Mouse (Mus musculus) MEL (cell line): Measurements from ENCODE around the gene Gm13420. TPM values are rescaled to one million over a fixed set of nuclear protein-coding genes. Genes with fewer than 3 reads are reported as not detected.

ENCODE experiments used
- DNase-seq: peaks from one replicate; pipeline ENCODE4 v3.0.0; 2011; ENCODE audit warnings: low read depth, low spot score
- H3K27ac ChIP-seq: 2 replicates; pipeline ENCODE4 v1.5.1; 2012; ENCODE audit warnings: low read depth, mild to moderate bottlenecking, control low read depth, low read length, moderate library complexity; ENCODE audit not compliant: control insufficient read depth
- H3K27me3 ChIP-seq, 2 experiments: fragments of 150-350 bp in 1 of 2; sonication (generic) in 1 of 2; 2 replicates each; pipeline ENCODE4 v1.6.1; 2012; ENCODE audit warnings: low read length in 2 of 2, mild to moderate bottlenecking in 2 of 2, improper control_type of control experiment in 1 of 2, moderate library complexity in 1 of 2; ENCODE audit not compliant: insufficient read depth in 2 of 2, control insufficient read depth in 1 of 2
- H3K36me3 ChIP-seq, 2 experiments: 2 replicates each; pipeline ENCODE4 v1.6.1; 2012 to 2014; ENCODE audit warnings: low read length in 2 of 2, improper control_type of control experiment in 1 of 2, inconsistent platforms in 1 of 2, mild to moderate bottlenecking in 1 of 2; ENCODE audit not compliant: insufficient read depth in 2 of 2, control insufficient read depth in 1 of 2
- H3K4me1 ChIP-seq, 2 experiments: fragments of 150-350 bp in 1 of 2; sonication (generic) in 1 of 2; 2 replicates each; pipeline ENCODE4 v1.6.1; 2012; ENCODE audit warnings: low read length in 2 of 2, improper control_type of control experiment in 1 of 2, mild to moderate bottlenecking in 1 of 2; ENCODE audit not compliant: insufficient read depth in 2 of 2, control insufficient read depth in 1 of 2
- H3K4me3 ChIP-seq, 2 experiments: fragments of 150-350 bp in 1 of 2; sonication (generic) in 1 of 2; 2 replicates each; pipeline ENCODE4 v1.5.1; 2012; ENCODE audit warnings: low read depth in 2 of 2, low read length in 2 of 2, mild to moderate bottlenecking in 2 of 2, moderate library complexity in 2 of 2, control low read depth in 1 of 2, improper control_type of control experiment in 1 of 2; ENCODE audit not compliant: control insufficient read depth in 1 of 2, insufficient read depth in 1 of 2
- H3K79me2 ChIP-seq: 2 replicates; pipeline ENCODE4 v1.6.1; 2012; ENCODE audit warnings: mild to moderate bottlenecking, low read length, moderate library complexity; ENCODE audit not compliant: control insufficient read depth, poor library complexity, insufficient read depth
- H3K9ac ChIP-seq: 2 replicates; pipeline ENCODE4 v1.6.1; 2012; ENCODE audit warnings: low read depth, mild to moderate bottlenecking, control low read depth, low read length, moderate library complexity; ENCODE audit not compliant: control insufficient read depth, poor library complexity, severe bottlenecking
- H3K9me3 ChIP-seq: fragments of 150-350 bp; sonication (generic); replicated peaks from 2 replicates; pipeline ENCODE4 v1.6.1; 2012; ENCODE audit warnings: mild to moderate bottlenecking, low read length, improper control_type of control experiment, moderate library complexity; ENCODE audit not compliant: insufficient read depth
- BHLHE40 ChIP-seq: IDR thresholded peaks from 2 replicates; pipeline ENCODE4 v1.6.1; 2012; ENCODE audit warnings: low read depth, mild to moderate bottlenecking, inconsistent platforms, low read length, improper control_type of control experiment, borderline replicate concordance
- CTCF ChIP-seq, 3 experiments: IDR thresholded peaks in 2 of 3; conservative IDR thresholded peaks in 1 of 3; 2 replicates each; pipeline ENCODE4 v1.5.1; 2011 to 2012; ENCODE audit warnings: low read length in 3 of 3, low read depth in 2 of 3, mild to moderate bottlenecking in 2 of 3, improper control_type of control experiment in 1 of 3, inconsistent platforms in 1 of 3, mixed read lengths in 1 of 3, moderate library complexity in 1 of 3; ENCODE audit not compliant: control insufficient read depth in 1 of 3, insufficient read depth in 1 of 3, poor library complexity in 1 of 3, severe bottlenecking in 1 of 3
- MAFK ChIP-seq: IDR thresholded peaks from 2 replicates; pipeline ENCODE4 v1.6.1; 2011; ENCODE audit warnings: low read depth, mild to moderate bottlenecking, low read length, improper control_type of control experiment, borderline replicate concordance
- MAX ChIP-seq: IDR thresholded peaks from 2 replicates; pipeline ENCODE4 v1.6.1; 2011; ENCODE audit warnings: low read length, improper control_type of control experiment
- MAZ ChIP-seq: IDR thresholded peaks from 2 replicates; pipeline ENCODE4 v1.6.1; 2012; ENCODE audit warnings: low read depth, mild to moderate bottlenecking, inconsistent platforms, low read length, improper control_type of control experiment
- MYB ChIP-seq: IDR thresholded peaks from 2 replicates; pipeline ENCODE4 v1.6.1; 2011; ENCODE audit warnings: mild to moderate bottlenecking, low read depth, low read length, improper control_type of control experiment
- MYC ChIP-seq: IDR thresholded peaks from 2 replicates; pipeline ENCODE4 v1.6.1; 2011; ENCODE audit warnings: low read depth, mild to moderate bottlenecking, low read length, improper control_type of control experiment, moderate library complexity
- RAD21 ChIP-seq: IDR thresholded peaks from 2 replicates; pipeline ENCODE4 v1.6.1; 2011; ENCODE audit warnings: mild to moderate bottlenecking, low read depth, low read length, improper control_type of control experiment
- RCOR1 ChIP-seq: IDR thresholded peaks from 2 replicates; pipeline ENCODE4 v1.6.1; 2012; ENCODE audit warnings: low read depth, mild to moderate bottlenecking, inconsistent platforms, low read length, improper control_type of control experiment
- SIN3A ChIP-seq: IDR thresholded peaks from 2 replicates; pipeline ENCODE4 v1.6.1; 2012; ENCODE audit warnings: low read length, improper control_type of control experiment, inconsistent platforms
- SMC3 ChIP-seq: IDR thresholded peaks from 2 replicates; pipeline ENCODE4 v1.6.1; 2011; ENCODE audit warnings: low read depth, low read length, improper control_type of control experiment
- TBP ChIP-seq: IDR thresholded peaks from 2 replicates; pipeline ENCODE4 v1.8.0; 2011; ENCODE audit warnings: low read depth, low read length, improper control_type of control experiment
- UBTF ChIP-seq: IDR thresholded peaks from 2 replicates; pipeline ENCODE4 v1.6.1; 2012; ENCODE audit warnings: low read depth, mild to moderate bottlenecking, inconsistent platforms, low read length, improper control_type of control experiment, moderate library complexity, borderline replicate concordance; ENCODE audit not compliant: insufficient read depth
- ZC3H11A ChIP-seq: IDR thresholded peaks from 2 replicates; pipeline ENCODE4 v1.6.1; 2012; ENCODE audit warnings: low read depth, mild to moderate bottlenecking, inconsistent platforms, low read length, improper control_type of control experiment
- ZKSCAN1 ChIP-seq: IDR thresholded peaks from 2 replicates; pipeline ENCODE4 v1.6.1; 2012; ENCODE audit warnings: low read depth, mild to moderate bottlenecking, inconsistent platforms, low read length, improper control_type of control experiment, moderate library complexity
- ZNF384 ChIP-seq: IDR thresholded peaks from 2 replicates; pipeline ENCODE4 v1.6.1; 2012; ENCODE audit warnings: low read depth, mild to moderate bottlenecking, inconsistent platforms, low read length, improper control_type of control experiment
- polyA plus RNA-seq, 2 experiments: library from polyadenylated mRNA; stranded (reverse) in 1 of 2; unstranded in 1 of 2; fragments of >175 nt in 1 of 2; fragments of >200 nt in 1 of 2; gene quantifications; 2 replicates each; pipeline versions ENCODE4 v1.2.1 to v1.2.4; 2012; ENCODE audit warnings: low replicate concordance in 2 of 2, low read depth in 1 of 2; ENCODE audit not compliant: insufficient read length in 2 of 2, insufficient read depth in 1 of 2, missing spikeins in 1 of 2
- total RNA-seq: library from RNA; depleted of rRNA; stranded (reverse); fragments of 300-350 nt; gene quantifications from 2 replicates; pipeline ENCODE4 v1.2.3, GENCODE M21; 2012

Gene Gm13420
- total and polyA plus RNA-seq, 3 experiments = 0.07 TPM; not detected in 2

GRCm38 (mm10) chr2:29747852-29748251, 3.6 kb downstream of the Gm13420 start:
- no peak overlapping the region for H3K9ac ChIP-seq
- H3K4me3 ChIP-seq = no peak overlapping the region
- H3K27ac ChIP-seq = no peak overlapping the region
- no peaks in the 10 kb centered on the region for H3K79me2 ChIP-seq
- H3K9me3 ChIP-seq = no peaks in the 10 kb centered on the region
- peak; percentile 87 for TF ChIP-seq MYC
- TF ChIP-seq RAD21 = peak; percentile 20
- no peak for TF ChIP-seq MYB
- TF ChIP-seq ZC3H11A = peak; percentile 33; the same call in 1 of the 2 replicates
- TF ChIP-seq RCOR1 = no peak
- peak; percentile 49; the same call in 1 of the 2 replicates for TF ChIP-seq MAX
- peak; percentile 58 for TF ChIP-seq SMC3
- TF ChIP-seq CTCF (IDR thresholded peaks at IDR 0.05 in 2 of 3, conservative IDR thresholded peaks at IDR 0.05 in 1 of 3; ENCODE audit: control insufficient read depth in 1 of 3, insufficient read depth in 1 of 3, low read depth in 2 of 3, low read length in 3 of 3, poor library complexity in 1 of 3, severe bottlenecking in 1 of 3) = peak; percentile 38 to 55 (median 51)
- TF ChIP-seq, all 39 proteins: peak for 6
- Histone ChIP-seq H3K4me1 (no peaks in the 10 kb centered on the region), H3K27me3 (no peaks in the 10 kb centered on the region), H3K36me3 (no peaks in the 10 kb centered on the region)
- DNase-seq = peak; percentile 61

GRCm38 (mm10) chr2:29747188-29747782, 4.2 kb downstream of the Gm13420 start:
- DNase-seq = no peak
- Histone ChIP-seq H3K9ac (no peak overlapping the region), H3K4me1 (no peaks in the 10 kb centered on the region), H3K27ac (no peak overlapping the region), H3K9me3 (no peaks in the 10 kb centered on the region), H3K36me3 (no peaks in the 10 kb centered on the region), H3K79me2 (no peaks in the 10 kb centered on the region), H3K27me3 (no peaks in the 10 kb centered on the region), H3K4me3 (no peak overlapping the region)
- no peak for TF ChIP-seq ZNF384

- no peaks in the 10 kb centered on the region for H3K27me3 ChIP-seq
- TF ChIP-seq CTCF (IDR thresholded peaks at IDR 0.05 in 2 of 3, conservative IDR thresholded peaks at IDR 0.05 in 1 of 3; ENCODE audit: control insufficient read depth in 1 of 3, insufficient read depth in 1 of 3, low read depth in 2 of 3, low read length in 3 of 3, poor library complexity in 1 of 3, severe bottlenecking in 1 of 3) (no peak), MAFK (no peak), ZKSCAN1 (no peak), MAZ (no peak), BHLHE40 (no peak), SIN3A (no peak), TBP (no peak), UBTF (no peak), MYC (no peak), MAX (no peak)
- H3K4me1 ChIP-seq = no peaks in the 10 kb centered on the region
- H3K9me3 ChIP-seq = no peaks in the 10 kb centered on the region
- no peaks in the 10 kb centered on the region for H3K79me2 ChIP-seq
- DNase-seq = no peak
- H3K36me3 ChIP-seq = no peaks in the 10 kb centered on the region
- no peak overlapping the region for H3K27ac ChIP-seq
- H3K4me3 ChIP-seq = no peak overlapping the region
- H3K9ac ChIP-seq = no peak overlapping the region
Measured at GRCm38 (mm10) chr2:29744256-29744655, 7.2 kb downstream of the Gm13420 start.
